Mouse (Mus musculus) right cerebral cortex, postnatal 25 days (tissue): ENCODE data around the gene Tmem267.
A peak's percentile ranks its signal among the peaks of the same experiment; 100 is the strongest.
"Not testable (repeated sequence)": the region's sequence is repeated elsewhere in the genome, so short reads cannot be mapped to it uniquely, and the experiment has no call there.

Experiments
- DNase-seq: peaks from one replicate; pipeline ENCODE4 v3.0.0; 2022

Gene Tmem267

DNA sequence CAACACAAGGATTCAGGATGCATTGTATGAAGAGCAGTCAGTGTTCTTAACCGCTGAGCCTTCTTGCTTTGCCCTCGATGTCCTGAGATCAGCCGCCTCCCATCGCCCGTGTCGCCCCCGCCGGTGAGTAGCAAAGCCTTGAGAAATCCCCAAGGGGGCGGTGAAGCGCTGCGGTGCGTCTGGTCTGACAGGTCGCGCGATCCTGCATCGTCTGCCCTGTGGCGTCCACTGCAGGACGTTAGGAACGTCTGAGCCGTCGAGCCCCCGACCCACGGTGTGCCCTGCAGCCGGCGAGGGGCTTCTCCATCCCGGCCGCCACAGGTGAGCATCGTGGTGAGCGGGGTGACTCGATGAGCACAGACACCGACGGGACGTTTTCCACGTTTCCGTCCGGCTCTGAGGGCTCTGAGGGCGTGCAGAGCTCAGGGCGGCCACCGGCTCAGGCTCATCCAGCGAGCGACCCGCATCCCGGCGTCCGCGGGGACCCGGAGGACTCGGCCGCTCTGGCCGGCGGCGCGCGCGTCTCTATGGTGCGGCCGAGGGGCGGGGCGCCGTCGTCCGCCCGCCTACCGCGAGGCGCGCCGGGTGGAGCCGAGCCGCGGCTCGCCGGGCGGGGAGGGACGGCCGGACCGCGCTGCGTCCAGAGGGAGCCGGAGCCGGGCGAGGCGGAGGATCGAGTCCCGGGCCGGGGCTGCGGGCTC is at the start of gene Tmem267, which contains the start of gene 3110070M22Rik:
Tmem267 (plus strand) TSS at position 160 of the 701 bp plus-strand sequence.
3110070M22Rik (minus strand) TSS at position 504 of the 701 bp plus-strand sequence.
- peak; percentile 89 for DNase-seq

DNA sequence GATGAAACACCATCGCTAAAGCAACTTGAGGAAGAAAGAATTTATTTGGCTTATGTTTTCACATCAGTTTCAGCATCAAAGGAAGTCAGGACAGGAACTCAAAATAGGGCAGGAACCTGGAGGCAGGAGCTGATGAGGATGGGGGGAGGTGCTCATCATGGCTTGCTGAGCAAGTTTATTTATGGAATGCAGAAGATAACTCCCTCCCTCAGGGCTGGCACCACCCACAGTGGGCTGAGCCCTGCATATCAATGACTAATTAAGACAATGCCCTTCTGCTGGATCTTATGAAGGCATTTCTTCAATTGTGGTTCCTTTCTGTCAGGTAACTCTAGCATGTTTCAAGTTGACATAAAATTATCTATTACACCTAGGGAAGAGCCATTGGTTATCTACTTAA is 45.6 kb upstream of the Tmem267 start:
- DNase-seq = no peak

DNA sequence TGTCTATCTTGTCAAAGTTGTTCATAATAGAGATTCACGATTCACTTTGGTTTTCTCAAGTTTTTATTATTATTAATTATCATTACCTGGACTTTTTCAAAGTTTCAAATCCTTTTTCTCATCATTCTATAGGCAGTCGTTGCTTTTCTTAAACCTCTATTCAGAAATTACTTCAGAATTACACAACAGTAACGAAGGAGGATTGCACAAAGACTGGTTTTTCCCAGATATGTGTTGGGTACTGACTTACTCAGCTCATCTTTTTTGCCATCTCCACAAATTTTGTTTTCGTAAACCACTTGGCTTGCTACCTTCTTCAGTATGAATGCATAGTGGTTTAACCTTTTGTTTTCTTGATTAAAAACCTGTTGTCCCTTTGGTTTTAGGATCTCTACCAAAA is 34.3 kb upstream of the Tmem267 start:
- DNase-seq = no peak

DNA sequence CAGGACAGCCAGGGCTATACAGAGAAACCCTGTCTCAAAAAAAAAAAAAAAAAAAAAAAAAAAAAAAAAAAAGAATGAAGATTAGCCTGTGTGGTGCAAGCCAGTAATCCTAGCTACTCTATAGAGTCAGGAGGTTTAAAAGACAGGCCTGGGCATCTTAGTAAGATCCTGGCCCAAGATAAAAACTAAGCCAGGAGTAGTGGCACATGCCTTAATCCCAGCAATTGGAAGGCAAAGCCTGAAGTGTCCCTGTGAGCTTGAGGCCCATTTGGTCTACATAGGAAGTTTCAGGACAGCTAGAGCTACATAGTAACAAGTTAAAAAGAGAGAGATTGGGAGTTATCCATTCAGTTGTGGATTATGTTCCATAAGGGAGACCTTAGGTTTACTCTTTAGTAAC is 32.8 kb upstream of the Tmem267 start:
- no peak for DNase-seq

DNA sequence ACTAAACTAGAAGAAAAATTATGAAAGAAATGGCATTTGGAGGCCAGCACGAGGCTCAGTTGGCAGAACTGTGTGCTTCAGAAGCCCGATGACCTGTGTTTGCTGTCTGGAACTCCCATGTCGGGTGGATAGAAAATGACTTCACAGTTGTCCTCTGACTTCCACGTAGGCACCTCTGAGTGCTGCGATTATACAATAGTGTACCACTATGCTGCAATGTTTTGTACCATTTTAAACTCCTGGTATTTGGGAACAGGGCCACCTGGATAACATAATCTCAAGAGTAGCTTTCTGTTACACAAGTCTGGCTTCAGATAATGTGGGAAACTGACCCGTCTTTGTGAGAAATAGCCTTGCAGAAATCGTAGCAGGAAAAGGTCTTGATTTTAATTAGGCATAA is 31.5 kb upstream of the Tmem267 start:
- no peak for DNase-seq

DNA sequence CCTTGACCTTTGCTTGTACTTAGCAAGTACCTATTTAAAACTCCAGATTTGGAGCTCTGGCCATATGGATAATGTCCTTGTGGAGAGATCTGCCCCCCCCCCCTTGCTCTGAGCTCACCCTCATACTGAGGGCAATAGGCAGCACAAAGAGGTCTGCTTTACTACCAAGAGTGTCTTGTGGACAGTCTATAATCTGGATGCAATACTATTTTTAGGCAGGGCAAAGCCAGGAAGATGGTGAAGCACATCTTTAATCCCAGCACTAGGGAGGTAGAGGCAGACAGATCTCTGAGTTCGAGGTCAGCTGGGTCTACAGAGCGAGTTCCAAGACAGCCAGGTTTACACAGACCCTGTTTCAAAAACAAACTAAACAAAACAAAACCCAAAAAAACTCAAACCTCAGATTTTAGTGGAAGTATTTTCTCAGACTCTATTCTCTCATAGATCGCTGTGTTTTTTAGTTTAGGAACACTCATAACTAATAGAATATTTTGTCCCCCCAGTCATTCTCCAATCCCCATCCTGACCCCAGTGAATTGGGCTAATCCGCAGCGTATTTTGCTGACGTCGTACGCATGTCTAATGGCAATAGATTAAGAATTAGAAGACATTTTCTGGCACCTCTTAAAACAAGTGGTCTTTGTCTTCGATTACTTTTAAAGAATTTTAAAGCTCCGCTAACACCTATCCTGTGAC is 25.8 kb upstream of the Tmem267 start:
- no peak for DNase-seq

DNA sequence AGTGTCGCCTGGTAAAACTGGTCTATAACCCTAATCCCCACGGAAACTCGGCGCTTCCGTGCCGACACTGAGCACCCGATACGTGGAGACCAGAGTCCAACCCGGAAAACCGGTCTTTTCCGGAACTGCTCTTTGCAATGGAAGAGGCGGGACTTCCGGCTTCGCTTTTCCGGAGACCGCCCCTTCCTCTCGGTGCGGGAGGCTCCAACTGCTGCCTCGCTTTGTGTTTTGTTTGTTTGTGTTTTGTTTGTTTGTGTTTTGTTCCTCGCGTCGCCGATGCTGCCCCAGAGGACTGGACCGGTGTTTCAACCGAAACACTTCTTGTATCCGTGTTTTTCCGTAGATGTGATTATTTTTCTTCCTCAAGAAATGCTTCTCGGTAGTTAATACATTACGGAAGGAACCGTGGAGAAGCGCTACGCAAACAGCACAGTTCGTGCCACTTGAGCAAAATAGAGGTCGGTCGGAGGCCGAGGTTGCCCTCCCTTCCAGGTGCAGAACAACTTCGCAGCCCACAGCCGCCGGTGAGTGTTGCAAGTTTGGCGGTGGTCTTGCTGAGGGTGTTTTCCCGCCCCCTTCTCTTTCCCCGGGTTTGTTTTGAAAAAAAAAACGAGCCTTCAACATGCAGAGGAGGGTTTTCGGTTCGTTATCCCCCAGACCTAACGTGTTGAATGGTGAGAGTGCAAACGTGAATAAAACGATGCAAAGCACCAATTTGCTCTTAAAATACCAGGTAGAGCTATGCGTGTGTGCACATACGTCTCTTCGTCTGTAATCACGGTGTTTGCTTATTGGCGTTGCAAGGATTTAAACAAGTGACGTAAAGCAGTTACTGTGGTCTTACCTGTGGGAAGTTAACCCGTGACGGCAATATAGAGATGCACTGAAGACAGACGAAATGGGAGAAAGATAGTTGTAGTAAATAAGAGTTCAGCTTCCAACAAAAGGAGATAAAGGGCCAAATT is 25.0 kb upstream of the Tmem267 start, which contains the start of gene 4833420G17Rik:
4833420G17Rik (plus strand) TSS at position 173 of the 965 bp plus-strand sequence.
- DNase-seq = peak; percentile 86

DNA sequence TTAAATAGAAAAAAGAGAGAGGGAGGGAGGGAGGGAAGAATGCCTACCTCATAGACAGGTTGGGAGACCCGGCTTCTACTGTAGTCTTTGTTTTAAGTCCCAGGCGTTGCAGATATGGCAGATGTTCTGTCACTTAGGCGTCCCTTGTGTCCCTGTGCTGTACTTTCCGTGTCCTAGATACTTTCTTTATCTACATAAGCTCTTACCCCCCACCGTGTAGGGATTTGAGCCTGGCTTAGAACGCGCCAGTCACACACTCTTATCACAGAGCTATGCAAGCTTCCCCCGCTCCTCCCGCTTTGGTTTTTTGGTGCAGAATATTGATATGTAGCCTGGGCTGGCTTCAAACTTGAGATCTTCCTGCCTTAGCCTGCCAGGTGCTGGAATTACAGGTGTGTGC is 11.2 kb upstream of the Tmem267 start:
- DNase-seq = no peak

DNA sequence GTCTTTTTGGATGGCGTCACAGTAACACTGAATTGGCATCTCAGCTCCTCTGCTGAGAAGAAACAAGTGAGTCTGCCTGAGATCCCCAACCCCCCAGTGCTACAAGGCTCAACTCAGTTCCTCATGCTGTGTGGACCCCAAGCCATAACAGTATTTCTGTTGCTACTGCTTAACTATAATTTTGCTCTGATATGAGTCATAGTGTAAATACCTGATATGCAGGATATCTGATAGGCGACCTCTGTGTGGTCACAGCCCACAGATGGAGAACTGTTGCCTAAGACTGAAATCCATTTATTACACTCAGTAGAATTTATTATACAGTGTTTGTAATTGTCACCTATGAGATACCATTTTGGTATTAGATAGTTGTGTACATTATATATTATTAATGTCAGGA is 10.1 kb upstream of the Tmem267 start:
- DNase-seq = no peak

DNA sequence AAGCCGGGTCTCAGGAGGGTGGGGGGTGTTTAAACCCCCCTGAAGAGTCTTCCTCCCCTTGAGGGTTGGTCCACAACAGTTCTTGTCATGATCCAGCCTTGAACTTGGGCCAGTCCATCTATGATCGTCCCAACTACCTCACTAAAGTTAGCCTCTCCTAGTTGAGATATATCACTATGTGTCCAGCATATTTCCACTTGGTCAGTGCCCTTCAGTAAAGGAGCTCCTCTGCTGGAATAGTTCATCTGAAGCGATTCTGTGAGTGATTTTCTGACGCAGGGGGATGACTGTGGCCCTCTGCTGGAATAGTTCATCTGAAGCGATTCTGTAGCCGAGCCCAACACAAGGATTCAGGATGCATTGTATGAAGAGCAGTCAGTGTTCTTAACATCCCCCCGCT is 485 bp upstream of the Tmem267 start:
- DNase-seq = no peak

DNA sequence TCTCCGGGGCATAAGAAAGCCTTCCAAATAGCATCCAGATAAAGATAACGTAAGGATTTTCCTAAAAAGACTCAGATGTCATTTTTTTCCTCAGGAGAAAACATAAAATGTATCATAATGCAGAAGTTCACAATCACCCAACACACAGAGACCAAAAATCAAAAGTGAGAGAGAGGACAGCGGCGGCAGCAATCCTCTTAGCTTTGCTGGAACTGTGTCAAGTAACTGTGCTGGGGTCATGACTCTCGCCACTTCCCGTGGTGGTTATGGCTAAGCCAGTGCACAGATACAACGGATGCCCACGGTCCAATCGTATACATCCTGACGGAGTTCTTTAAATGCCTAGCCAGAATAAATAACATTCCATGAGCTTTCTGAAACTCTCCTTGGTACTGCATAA is 4.2 kb downstream of the Tmem267 start:
- not testable (repeated sequence) for DNase-seq

DNA sequence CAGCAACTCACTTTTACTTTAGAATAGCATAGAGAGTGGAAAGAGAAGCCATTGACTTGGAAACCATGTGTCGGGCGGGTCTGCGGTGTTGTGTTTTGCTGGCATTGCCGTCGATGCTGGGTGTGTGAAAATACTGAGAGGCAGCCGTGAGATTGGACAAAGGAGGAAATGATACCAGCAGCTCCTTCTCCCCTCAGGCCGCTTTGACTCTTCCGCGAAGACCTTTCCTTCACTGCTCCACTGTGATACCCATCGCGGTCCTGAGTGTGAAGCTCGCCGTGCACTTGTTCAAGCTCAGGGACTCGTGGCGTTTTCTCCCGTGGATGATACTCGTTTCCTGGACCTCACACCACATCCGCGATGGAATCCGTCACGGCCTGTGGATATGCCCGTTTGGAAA is 7.1 kb downstream of the Tmem267 start:
- DNase-seq = not testable (repeated sequence)

DNA sequence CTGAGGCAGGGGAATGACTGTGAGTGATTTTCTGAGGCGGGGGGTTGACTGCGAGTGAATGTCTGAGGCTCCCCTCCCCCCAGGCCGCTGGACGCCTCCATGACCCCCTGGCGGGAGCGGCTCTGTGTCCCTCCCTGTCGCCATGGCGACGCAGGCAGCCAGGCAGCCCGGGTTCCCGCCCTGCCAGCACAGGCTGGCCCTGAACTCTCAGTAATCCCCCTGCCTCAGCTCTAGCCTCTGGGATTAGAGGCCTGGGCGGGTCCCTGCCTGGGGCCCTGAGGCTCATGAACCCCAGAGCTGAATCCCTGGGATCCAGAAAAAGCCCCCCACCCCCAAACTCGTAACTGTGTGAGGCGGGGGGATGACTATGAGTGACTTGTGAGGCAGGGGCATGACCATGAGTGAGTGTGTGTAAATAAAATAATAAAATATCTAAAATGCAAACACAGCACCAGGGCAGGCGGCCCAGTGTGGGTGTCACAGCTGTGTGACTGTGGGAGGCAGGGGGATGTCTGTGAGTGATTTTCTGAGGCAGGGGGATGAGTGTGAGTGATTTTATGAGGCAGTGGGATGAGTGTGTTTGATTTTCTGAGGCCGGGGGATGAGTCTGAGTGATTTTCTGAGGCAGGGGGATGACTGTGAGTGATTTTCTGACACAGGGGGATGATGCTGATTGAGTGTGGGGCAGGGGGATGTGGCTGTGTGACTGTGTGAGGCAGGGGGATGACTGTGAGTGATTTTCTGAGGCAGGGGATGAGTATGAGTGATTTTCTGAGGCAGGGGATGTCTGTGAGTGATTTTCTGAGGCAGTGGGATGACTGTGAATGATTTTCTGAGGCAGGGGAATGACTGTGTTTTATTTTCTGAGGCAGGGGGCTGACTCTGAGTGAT is 108.7 kb downstream of the Tmem267 start:
- DNase-seq = not testable (repeated sequence)

DNA sequence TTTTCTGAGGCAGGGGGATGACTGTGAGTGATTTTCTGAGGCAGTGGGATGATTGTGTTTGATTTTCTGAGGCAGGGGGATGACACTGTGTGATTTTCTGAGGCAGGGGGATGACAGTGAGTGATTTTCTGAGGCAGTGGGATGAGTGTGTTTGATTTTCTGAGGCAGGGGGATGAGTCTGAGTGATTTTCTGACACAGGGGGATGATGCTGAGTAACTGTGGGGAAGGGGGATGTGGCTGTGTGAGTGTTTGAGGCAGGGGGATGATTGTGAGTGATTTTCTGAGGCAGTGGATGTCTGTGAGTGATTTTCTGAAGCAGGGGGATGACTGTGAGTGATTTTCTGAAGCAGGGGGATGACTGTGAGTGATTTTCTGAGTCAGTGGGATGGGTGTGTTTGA is 110.6 kb downstream of the Tmem267 start:
- DNase-seq = not testable (repeated sequence)

DNA sequence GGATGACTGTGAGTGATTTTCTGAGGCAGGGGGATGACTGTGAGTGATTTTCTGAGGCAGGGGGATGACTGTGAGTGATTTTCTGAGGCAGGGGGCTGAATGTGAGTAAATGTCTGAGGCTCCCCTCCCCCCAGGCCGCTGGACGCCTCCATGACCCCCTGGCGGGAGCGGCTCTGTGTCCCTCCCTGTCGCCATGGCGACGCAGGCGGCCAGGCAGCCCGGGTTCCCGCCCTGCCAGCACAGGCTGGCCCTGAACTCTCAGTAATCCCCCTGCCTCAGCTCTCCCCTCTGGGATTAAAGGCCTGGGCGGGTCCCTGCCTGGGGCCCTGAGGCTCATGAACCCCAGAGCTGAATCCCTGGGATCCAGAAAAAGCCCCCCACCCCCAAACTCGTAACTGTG is 111.2 kb downstream of the Tmem267 start:
- DNase-seq = peak; percentile 9

DNA sequence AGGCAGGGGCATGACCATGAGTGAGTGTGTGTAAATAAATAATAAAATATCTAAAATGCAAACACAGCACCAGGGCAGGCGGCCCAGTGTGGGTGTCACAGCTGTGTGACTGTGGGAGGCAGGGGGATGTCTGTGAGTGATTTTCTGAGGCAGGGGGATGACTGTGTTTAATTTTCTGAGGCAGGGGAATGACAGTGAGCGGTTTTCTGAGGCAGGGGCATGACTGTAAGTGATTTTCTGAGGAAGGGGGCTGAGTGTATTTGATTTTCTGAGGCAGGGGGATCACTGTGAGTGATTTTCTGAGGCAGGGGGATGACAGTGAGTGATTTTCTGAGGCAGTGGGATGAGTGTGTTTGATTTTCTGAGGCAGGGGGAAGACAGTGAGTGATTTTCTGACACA is 111.7 kb downstream of the Tmem267 start:
- not testable (repeated sequence) for DNase-seq

DNA sequence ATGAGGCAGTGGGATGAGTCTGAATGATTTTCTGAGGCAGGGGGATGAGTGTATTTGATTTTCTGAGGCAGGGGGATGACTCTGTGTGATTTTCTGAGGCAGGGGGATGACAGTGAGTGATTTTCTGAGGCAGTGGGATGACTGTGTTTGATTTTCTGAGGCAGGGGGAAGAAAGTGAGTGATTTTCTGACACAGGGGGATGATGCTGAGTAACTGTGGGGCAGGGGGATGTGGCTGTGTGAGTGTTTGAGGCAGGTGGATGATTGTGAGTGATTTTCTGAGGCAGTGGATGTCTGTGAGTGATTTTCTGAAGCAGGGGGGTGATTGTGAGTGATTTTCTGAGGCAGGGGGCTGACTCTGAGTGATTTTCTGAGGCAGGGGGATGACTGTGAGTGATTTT is 112.3 kb downstream of the Tmem267 start:
- DNase-seq = peak; percentile 23

DNA sequence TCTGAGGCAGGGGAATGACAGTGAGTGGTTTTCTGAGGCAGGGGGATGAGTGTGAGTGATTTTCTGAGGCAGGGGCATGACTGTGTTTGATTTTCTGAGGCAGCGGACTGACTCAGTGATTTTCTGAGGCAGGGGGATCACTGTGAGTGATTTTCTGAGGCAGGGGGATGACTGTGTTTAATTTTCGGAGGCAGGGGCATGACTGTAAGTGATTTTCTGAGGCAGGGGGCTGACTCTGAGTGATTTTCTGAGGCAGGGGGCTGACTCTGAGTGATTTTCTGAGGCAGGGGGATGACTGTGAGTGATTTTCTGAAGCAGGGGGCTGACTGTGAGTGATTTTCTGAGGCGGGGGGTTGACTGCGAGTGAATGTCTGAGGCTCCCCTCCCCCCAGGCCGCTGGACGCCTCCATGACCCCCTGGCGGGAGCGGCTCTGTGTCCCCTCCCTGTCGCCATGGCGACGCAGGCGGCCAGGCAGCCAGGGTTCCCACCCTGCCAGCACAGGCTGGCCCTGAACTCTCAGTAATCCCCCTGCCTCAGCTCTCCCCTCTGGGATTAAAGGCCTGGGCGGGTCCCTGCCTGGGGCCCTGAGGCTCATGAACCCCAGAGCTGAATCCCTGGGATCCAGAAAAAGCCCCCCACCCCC is 115.0 kb downstream of the Tmem267 start:
- peak; percentile 18 for DNase-seq

DNA sequence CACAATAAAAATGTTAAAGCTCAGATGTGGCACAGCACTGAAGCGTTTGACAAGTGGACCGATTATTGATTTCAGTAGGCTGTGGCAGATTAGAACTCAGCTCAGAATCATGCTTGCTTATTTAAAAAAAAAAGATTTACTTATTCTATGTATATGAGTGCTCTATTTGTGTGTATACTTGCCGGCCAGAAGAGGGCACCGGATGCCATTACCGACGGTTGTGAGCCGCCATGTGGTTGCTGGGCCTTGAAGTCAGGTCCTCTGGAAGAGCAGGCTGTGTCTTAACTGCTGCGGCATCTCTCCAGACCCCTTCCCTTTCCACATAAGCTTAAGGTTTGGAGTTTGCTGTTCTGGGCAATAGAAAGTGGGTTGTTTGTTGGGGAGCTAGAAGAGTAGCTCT is 116.1 kb downstream of the Tmem267 start:
- not testable (repeated sequence) for DNase-seq

DNA sequence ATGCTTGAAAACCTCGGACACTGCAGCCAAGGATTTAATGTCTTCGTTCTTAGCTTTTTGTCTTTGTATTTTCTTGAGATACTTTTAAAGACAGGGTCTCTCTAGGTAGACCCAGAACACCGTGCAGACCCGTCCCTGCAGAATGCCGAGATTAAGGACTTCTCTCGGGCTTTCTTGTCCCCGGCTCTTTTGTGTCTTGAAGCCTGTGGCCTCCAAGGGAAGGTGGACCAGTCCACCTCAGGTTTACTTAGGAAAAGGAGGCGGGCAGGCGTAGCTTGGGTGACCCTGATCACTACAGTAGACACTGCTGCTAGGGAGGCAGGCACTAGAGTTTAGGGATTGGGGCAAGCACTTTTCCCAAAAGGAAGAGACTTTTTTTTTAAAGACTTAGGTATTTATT is 116.5 kb downstream of the Tmem267 start:
- DNase-seq = not testable (repeated sequence)

DNA sequence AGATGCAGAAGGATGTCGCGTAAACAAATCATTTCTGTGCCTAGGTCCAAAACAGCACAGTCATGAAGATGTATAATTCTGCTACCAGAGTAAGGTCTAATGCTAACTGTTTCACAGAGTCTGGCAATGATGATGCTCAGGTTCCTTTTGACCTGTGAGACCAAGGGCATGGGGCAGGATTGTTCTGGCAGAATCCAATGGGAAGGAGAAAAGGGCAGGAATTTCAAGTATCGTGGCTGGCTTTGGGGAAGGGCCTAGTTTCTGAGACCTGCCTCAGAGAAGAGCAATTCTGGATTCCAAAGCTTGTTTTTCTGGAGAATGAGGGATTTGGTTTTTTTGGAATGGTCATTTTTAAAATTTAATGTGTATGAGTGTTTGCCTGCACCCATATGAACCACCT is 131.0 kb downstream of the Tmem267 start:
- no peak for DNase-seq

DNA sequence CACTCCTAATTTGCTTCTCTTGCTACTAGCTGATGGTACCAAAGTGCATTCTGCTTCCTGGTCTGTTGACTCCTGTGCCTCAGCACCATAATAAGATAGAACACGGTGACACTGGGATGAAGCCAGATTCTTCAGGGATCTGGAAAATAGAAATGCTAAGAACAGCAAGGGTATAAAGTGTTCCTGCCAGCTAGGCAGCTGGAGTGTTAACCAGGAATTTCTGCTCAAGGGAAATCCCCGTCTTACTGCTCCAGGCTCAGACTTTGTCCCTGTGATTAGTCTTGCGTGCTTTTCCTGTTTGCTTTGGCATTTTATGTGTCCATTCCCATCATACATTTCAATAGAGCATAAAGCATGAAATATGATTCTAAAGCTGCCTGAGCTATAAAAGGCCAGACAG is 131.9 kb downstream of the Tmem267 start:
- DNase-seq = no peak
